Mouse (Mus musculus) small intestine, adult 2 months (tissue): ENCODE measurements around the gene Stk24. TPM values are rescaled to one million over a fixed set of nuclear protein-coding genes. Genes with fewer than 3 reads are reported as not detected.
A peak's percentile ranks its signal among the peaks of the same experiment; 100 is the strongest.

Source experiments
- H3K27ac ChIP-seq: fragments of 200-500 bp; 2 replicates; pipeline ENCODE4 v1.5.1; 2012; ENCODE audit warnings: low read depth, low read length, control low read depth, inconsistent platforms; ENCODE audit not compliant: insufficient read depth
- H3K27me3 ChIP-seq: fragments of 200-500 bp; 2 replicates; pipeline ENCODE4 v1.6.1; 2012; ENCODE audit warnings: mild to moderate bottlenecking, moderate library complexity, low read length, inconsistent platforms; ENCODE audit not compliant: control insufficient read depth, insufficient read depth
- H3K36me3 ChIP-seq: fragments of 200-500 bp; 2 replicates; pipeline ENCODE4 v1.6.1; 2012; ENCODE audit warnings: mild to moderate bottlenecking, low read length, control low read depth, inconsistent platforms; ENCODE audit not compliant: control insufficient read depth, insufficient read depth
- H3K4me1 ChIP-seq: fragments of 200-500 bp; 2 replicates; pipeline ENCODE4 v1.6.1; 2012; ENCODE audit warnings: low read length, inconsistent platforms, mixed read lengths; ENCODE audit not compliant: control insufficient read depth, insufficient read depth, insufficient read length
- H3K4me3 ChIP-seq: fragments of 200-500 bp; 2 replicates; pipeline ENCODE4 v1.5.1; 2012; ENCODE audit warnings: low read depth, mild to moderate bottlenecking, control low read depth, inconsistent platforms, low read length, moderate library complexity
- CTCF ChIP-seq: fragments of 200-500 bp; IDR thresholded peaks from 2 replicates; pipeline ENCODE4 v1.5.1; 2012; ENCODE audit warnings: low read depth, mild to moderate bottlenecking, control low read depth, inconsistent platforms, low read length, moderate library complexity, mixed read lengths; ENCODE audit not compliant: insufficient replicate concordance, insufficient read length; ENCODE audit errors: extremely low read depth
- POLR2A ChIP-seq: fragments of 200-500 bp; IDR thresholded peaks from 2 replicates; pipeline ENCODE4 v1.6.1; 2012; ENCODE audit warnings: low read depth, mild to moderate bottlenecking, control low read depth, inconsistent platforms, low read length, moderate library complexity
- WGBS: fragments of 180-500 bp; shearing (Covaris S2); methylation state at CpG from one replicate; pipeline ENCODE4 v1.1.7; 2018; 5-methylcytosine and 5-hydroxymethylcytosine counted together
- polyA plus RNA-seq: library from polyadenylated mRNA; depleted of rRNA; stranded (reverse); fragments of >200 nt; gene quantifications from 2 replicates; pipeline ENCODE4 v1.2.3, GENCODE M21; 2012

Stk24 gene
- polyA plus RNA-seq, 1 experiment, result 35.4 TPM

- H3K27me3 ChIP-seq, result no peaks in the 10 kb centered on the region
- TF ChIP-seq CTCF (no peak), POLR2A (no peak)
- no peak overlapping the region for H3K4me3 ChIP-seq
- peaks cover 44% of the 10 kb centered on the region for H3K36me3 ChIP-seq
- no peak overlapping the region for H3K27ac ChIP-seq
- no peaks in the 10 kb centered on the region for H3K4me1 ChIP-seq
These were observed 98.5 kb downstream of the Stk24 start for GRCm38 (mm10) chr14:121281336-121281710.

- H3K4me1 ChIP-seq, result no peaks in the 10 kb centered on the region
- H3K36me3 ChIP-seq, result peaks cover 43% of the 10 kb centered on the region
- 64% methylated on average over 16 of the region's 16 CpGs for WGBS
- no peak overlapping the region for H3K4me3 ChIP-seq
- no peaks in the 10 kb centered on the region for H3K27me3 ChIP-seq
- TF ChIP-seq POLR2A (no peak), CTCF (no peak)
- no peak overlapping the region for H3K27ac ChIP-seq
These were observed 99.0 kb downstream of the Stk24 start for GRCm38 (mm10) chr14:121280601-121281335.

GRCm38 (mm10) chr14:121279106-121279505, 100.7 kb downstream of the Stk24 start:
- 39% methylated on average over 6 of the region's 6 CpGs for WGBS

GRCm38 (mm10) chr14:121276016-121276415, 103.8 kb downstream of the Stk24 start:
- WGBS, result 63% methylated on average over 10 of the region's 10 CpGs
- peaks cover 41% of the 10 kb centered on the region for H3K36me3 ChIP-seq

More at GRCm38 (mm10) chr14:121279106-121279505, 100.7 kb downstream of the Stk24 start:
- Histone ChIP-seq H3K27ac (no peak overlapping the region), H3K4me3 (no peak overlapping the region), H3K27me3 (no peaks in the 10 kb centered on the region), H3K4me1 (no peaks in the 10 kb centered on the region), H3K36me3 (peaks cover 41% of the 10 kb centered on the region)
- TF ChIP-seq CTCF (peak; percentile 89; the same call in 1 of the 2 replicates), POLR2A (no peak)

GRCm38 (mm10) chr14:121274985-121275384, 104.8 kb downstream of the Stk24 start:
- 82% methylated on average over 12 of the region's 12 CpGs for WGBS
- Histone ChIP-seq H3K4me1 (no peaks in the 10 kb centered on the region), H3K27me3 (no peaks in the 10 kb centered on the region), H3K4me3 (no peak overlapping the region), H3K27ac (no peak overlapping the region), H3K36me3 (peaks cover 39% of the 10 kb centered on the region)
- no peak for TF ChIP-seq POLR2A
- no peak for TF ChIP-seq CTCF

More at GRCm38 (mm10) chr14:121276016-121276415, 103.8 kb downstream of the Stk24 start:
- Histone ChIP-seq H3K4me1 (no peaks in the 10 kb centered on the region), H3K27me3 (no peaks in the 10 kb centered on the region), H3K4me3 (no peak overlapping the region), H3K27ac (no peak overlapping the region)
- no peak for TF ChIP-seq CTCF
- TF ChIP-seq POLR2A, result no peak

GRCm38 (mm10) chr14:121270490-121270889, 109.3 kb downstream of the Stk24 start:
- TF ChIP-seq POLR2A, result no peak
- no peak for TF ChIP-seq CTCF
- Histone ChIP-seq H3K4me1 (no peaks in the 10 kb centered on the region), H3K27ac (no peak overlapping the region), H3K36me3 (peaks cover 27% of the 10 kb centered on the region), H3K27me3 (no peaks in the 10 kb centered on the region), H3K4me3 (no peak overlapping the region)
- 89% methylated on average over 6 of the region's 6 CpGs for WGBS

- Histone ChIP-seq H3K27ac (no peak overlapping the region), H3K27me3 (no peaks in the 10 kb centered on the region), H3K36me3 (peaks cover 14% of the 10 kb centered on the region), H3K4me1 (peaks cover 9% of the 10 kb centered on the region; the same call in 1 of the 2 replicates), H3K4me3 (no peak overlapping the region)
- TF ChIP-seq CTCF (no peak), POLR2A (no peak)
- 93% methylated on average over 8 of the region's 8 CpGs for WGBS
These were observed 112.0 kb downstream of the Stk24 start for GRCm38 (mm10) chr14:121267801-121268200.
